Mouse (Mus musculus) left cerebral cortex, adult 9 months (tissue): ENCODE data around the gene Nup214.

Source experiments
- DNase-seq, 2 experiments: peaks; one replicate each; pipeline ENCODE4 v3.0.0; 2022; ENCODE audit warnings: low spot score in 2 of 2

The Nup214 gene

GRCm38 (mm10) chr2:32096122-32096420 is 121.8 kb downstream of the Nup214 start:
- no peak for DNase-seq

- no peak for DNase-seq
Measured at GRCm38 (mm10) chr2:32102944-32103343, 128.7 kb downstream of the Nup214 start.

- peak in 1 of 2 experiments; percentile 46 for DNase-seq
Measured at GRCm38 (mm10) chr2:32103557-32103956, 129.3 kb downstream of the Nup214 start.
